Mouse (Mus musculus): Measurements from ENCODE around the gene Pithd1.
"Not testable (repeated sequence)": the region's sequence is repeated elsewhere in the genome, so short reads cannot be mapped to it uniquely, and the experiment has no call there.

The Pithd1 gene

GRCm38 (mm10) chr4:135987714-135988113 lies 650 bp upstream of the Pithd1 start:
- peak in 1 of 2 experiments; percentile 47 for DNase-seq (ENCODE audit: inconsistent age in 2 of 2, low spot score in 1 of 2)

DNA sequence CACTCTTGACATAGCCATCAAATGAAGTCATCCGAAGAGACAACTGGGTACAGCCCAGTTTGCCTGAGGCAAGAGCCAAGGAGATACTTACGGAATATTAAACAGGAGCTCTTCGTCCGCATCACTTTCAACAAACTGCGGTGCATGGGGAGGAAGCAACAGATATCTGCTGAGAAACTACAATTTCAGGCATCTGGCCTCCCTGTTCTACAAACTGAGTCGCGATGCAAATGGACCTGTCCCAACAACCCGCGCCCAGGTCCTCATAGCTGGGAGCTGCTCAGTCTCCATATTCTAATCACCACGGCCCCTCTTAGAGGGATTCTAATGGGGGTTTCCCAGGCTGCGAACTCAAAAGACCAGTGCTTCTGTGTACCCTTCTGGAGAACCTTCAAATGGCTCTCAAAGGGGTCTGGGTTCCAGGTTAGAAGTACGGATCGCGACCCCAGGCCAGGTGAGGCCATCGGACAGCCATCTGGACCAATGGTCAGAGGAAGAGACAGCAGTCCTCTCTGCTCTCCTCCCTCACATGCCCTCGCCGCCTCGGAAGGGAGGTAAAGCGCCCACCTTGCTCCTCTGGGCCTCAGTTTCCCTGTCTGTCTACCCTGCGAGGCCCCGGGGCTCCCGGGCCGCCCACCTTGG lies 642 bp downstream of the Pithd1 start:
- DNase-seq (ENCODE audit: inconsistent age in 2 of 2, low spot score in 1 of 2): no peak

- no peak for DNase-seq (ENCODE audit: inconsistent age in 2 of 2, low spot score in 1 of 2)
Measured at GRCm38 (mm10) chr4:135985769-135986168, 1.3 kb downstream of the Pithd1 start.

DNA sequence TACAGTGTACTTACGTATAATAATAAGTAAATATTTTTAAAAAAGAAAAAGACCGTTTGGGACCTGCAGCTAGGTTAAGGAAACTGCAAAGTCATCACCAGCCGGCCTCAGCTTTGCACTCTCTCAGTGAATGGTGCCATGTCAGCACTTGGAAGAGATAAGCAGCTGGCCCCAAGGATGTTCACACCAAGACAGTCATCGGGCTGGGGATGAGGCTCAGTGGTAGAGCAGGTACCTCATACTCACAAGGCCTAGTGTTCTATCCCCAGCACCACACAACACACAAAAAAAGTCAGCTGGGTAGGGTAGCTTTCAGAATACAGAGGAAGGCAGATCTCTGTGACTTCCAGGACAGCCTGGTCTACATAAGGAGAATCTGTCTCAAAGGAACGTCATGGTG lies 1.9 kb downstream of the Pithd1 start:
- no peak for DNase-seq (ENCODE audit: inconsistent age in 2 of 2, low spot score in 1 of 2)

GRCm38 (mm10) chr4:135984556-135984955 lies 2.5 kb downstream of the Pithd1 start:
- no peak for DNase-seq (ENCODE audit: inconsistent age in 2 of 2, low spot score in 1 of 2)

- no peak for DNase-seq (ENCODE audit: inconsistent age in 2 of 2, low spot score in 1 of 2)
Measured at GRCm38 (mm10) chr4:135981524-135982063, 5.5 kb downstream of the Pithd1 start.

DNA sequence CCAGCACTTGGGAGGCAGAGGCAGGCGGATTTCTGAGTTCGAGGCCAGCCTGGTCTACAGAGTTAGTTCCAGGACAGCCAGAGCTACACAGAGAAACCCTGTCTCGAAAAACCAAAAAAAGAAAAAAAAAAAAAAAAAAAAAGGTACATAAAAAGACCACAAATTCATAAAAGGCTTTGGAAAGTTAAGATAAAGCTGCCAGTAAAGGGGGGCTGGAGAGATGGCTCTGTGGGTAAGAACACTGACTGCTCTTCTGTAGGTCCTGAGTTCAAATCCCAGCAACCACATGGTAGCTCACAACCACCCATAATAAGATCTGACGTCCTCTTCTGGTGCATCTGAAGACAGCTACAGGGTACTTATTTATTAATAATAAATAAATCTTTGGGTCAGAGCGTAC lies 6.8 kb downstream of the Pithd1 start:
- DNase-seq (ENCODE audit: inconsistent age in 2 of 2, low spot score in 1 of 2): not testable (repeated sequence)

DNA sequence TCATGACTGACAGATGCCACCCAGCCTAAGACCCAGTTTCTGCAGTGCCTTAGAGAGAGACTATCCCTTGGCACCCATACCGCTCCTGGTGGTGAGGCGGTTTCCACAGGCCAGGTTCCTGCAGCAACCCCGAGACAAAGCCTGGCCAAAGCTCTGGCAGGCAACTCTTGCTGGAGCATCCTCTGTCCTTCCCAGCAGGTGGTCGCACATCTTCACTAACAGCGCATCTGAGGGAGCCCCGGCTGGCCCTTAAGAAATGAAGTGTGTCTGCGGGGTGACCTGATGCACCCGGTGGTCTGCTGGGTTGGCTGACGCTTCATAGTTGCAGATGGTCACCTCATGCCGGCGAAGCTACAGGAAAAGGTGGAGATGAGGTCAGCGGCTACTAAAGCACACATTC lies 10.9 kb downstream of the Pithd1 start:
- DNase-seq (ENCODE audit: inconsistent age in 2 of 2, low spot score in 1 of 2): peak in 1 of 2 experiments; percentile 21

- DNase-seq (ENCODE audit: inconsistent age in 2 of 2, low spot score in 1 of 2): peak; percentile 46 to 67
Measured at GRCm38 (mm10) chr4:135972911-135973811, 13.9 kb downstream of the Pithd1 start.

DNA sequence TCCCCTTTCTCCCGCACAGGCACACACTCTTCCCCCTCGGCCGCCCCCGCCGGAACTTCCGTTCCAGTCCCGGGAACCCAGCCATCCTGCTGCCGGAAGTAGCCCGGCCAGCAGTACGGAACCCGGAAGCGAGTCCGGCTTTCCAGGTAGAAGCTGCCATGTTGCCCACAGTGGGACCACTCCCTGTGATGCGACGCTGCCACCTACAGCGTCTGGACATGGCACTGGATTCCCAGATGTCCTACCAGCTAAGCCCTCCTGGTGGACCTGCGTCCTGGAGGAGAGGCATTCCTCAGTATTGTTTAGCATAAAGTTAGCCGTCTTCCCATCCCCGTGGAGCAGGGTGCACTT lies 14.5 kb downstream of the Pithd1 start, which contains the start of gene Lypla2:
Gene Lypla2, minus strand, starts transcription at position 71 of the 351 bp plus-strand sequence.
- peak; percentile 92 to 96 for DNase-seq (ENCODE audit: inconsistent age in 2 of 2, low spot score in 1 of 2)

GRCm38 (mm10) chr4:135971805-135972555 lies 15.1 kb downstream of the Pithd1 start:
- peak in 1 of 2 experiments; percentile 32 for DNase-seq (ENCODE audit: inconsistent age in 2 of 2, low spot score in 1 of 2)

GRCm38 (mm10) chr4:135970585-135970984 lies 16.5 kb downstream of the Pithd1 start:
- peak in 1 of 2 experiments; percentile 22 for DNase-seq (ENCODE audit: inconsistent age in 2 of 2, low spot score in 1 of 2)

- DNase-seq (ENCODE audit: inconsistent age in 2 of 2, low spot score in 1 of 2): peak in 1 of 2 experiments; percentile 14
Measured at GRCm38 (mm10) chr4:135969070-135969750, 17.9 kb downstream of the Pithd1 start.

GRCm38 (mm10) chr4:135968271-135968869 lies 18.7 kb downstream of the Pithd1 start:
- peak; percentile 25 to 37 for DNase-seq (ENCODE audit: inconsistent age in 2 of 2, low spot score in 1 of 2)

- DNase-seq (ENCODE audit: inconsistent age in 2 of 2, low spot score in 1 of 2): peak in 1 of 2 experiments; percentile 42
Measured at GRCm38 (mm10) chr4:135967086-135967760, 19.8 kb downstream of the Pithd1 start.

GRCm38 (mm10) chr4:135966283-135966682 lies 20.8 kb downstream of the Pithd1 start:
- DNase-seq (ENCODE audit: inconsistent age in 2 of 2, low spot score in 1 of 2): peak in 1 of 2 experiments; percentile 35

DNA sequence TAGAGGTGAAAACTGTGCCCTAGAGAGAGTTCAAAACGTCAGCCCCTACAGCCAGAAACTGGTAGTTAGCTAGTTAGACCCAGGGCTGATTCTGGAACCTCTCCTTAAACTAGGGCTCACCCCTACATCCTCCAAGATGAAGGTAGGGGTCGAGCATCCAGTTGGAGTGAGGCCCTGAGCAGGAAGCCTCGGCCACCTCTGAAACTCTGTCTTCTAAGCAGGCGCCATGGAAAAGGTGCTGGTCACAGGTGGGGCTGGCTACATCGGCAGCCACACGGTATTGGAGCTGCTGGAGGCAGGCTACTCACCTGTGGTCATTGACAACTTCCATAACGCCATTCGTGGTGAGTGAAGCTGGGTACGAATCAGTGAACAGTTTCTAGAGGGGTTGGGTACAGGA lies 22.0 kb downstream of the Pithd1 start:
- peak in 1 of 2 experiments; percentile 39 for DNase-seq (ENCODE audit: inconsistent age in 2 of 2, low spot score in 1 of 2)

DNA sequence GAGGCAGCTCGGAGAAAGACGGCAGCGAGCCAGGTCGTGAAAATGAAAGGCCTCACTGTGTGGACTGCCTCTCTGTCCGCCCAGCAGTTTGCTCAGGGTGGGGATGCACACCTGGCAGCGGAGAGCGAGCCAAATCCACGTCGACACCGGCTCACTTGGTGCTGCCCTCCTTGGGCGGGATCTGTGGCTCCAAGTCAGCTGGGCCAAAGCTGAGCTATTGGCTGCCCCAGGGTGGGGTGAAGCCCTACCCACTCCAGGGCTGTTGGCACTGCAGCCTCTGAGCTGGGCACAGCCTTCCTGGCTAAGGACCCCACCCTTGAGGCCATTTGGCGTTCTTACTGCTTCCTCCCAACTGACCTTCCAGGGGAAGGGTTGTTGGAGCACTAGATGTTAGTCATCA lies 22.6 kb downstream of the Pithd1 start:
- peak; percentile 85 to 87 for DNase-seq (ENCODE audit: inconsistent age in 2 of 2, low spot score in 1 of 2)

DNA sequence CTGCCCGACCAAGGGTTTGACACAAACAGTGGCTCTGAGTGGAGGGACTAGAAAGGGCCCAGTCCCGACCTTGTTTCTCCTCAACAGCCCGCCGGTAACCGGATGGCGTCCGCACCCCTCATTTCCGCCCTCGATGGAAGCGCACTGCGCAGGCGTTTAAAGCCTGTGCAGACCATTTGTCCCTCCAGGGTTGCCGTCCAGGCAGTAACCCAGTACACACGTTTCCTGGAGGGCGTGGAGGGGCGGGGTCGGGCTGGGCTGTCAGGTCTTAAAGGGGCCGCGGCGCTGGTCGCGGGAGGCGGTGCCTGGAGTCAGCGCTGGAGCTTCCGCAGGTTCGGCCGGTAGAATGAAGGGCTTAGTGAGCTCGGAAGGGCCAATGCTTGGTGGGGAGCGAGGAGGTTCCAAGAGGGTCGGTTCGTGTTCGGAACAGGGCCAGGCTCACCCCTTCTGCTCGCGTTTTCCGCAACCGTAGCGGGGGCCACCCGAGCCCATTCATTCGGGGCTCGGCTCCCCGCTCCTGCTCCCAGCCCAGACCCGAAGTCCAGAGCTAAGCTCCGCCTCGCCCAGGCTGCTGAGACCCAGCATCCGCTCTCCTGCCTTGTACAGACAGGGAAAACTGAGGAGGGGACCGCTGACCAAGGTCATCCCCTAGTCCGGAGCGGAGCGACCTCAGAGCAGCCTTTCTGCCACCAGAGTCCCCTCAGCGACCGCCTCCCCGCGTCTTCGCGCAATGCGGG lies 23.4 kb downstream of the Pithd1 start, which contains the start of gene Gale:
Gene Gale, plus strand, starts transcription at position 271 of the 737 bp plus-strand sequence.
- peak; percentile 95 to 98 for DNase-seq (ENCODE audit: inconsistent age in 2 of 2, low spot score in 1 of 2)

All from adrenal gland, adult (tissue).